Mouse (Mus musculus): ENCODE results near the gene Gm28048.

- TF ChIP-seq POLR2AphosphoS2 (IDR thresholded peaks at IDR 0.05; ENCODE audit: insufficient read length, low read depth) (no peak), POLR2A (IDR thresholded peaks at IDR 0.05; ENCODE audit: insufficient read length, low read depth) (no peak), MAX (IDR thresholded peaks at IDR 0.05; ENCODE audit: low read depth) (no peak), SRF (IDR thresholded peaks at IDR 0.05; ENCODE audit: control insufficient read depth, insufficient read length, low read depth) (no peak), MYOD1 (IDR thresholded peaks at IDR 0.05; ENCODE audit: control insufficient read depth in 1 of 3, insufficient read length in 2 of 3, low read depth in 2 of 3) (no peak), USF1 (IDR thresholded peaks at IDR 0.05; ENCODE audit: low read depth) (no peak), TCF12 (IDR thresholded peaks at IDR 0.05; ENCODE audit: insufficient read depth, poor library complexity, severe bottlenecking) (no peak), E2F4 (IDR thresholded peaks at IDR 0.05; ENCODE audit: insufficient read depth) (no peak), MYOG (IDR thresholded peaks at IDR 0.05; ENCODE audit: control insufficient read depth in 1 of 3, insufficient read depth in 1 of 3, insufficient read length in 2 of 3, low read depth in 2 of 3) (no peak), CEBPB (IDR thresholded peaks at IDR 0.05; ENCODE audit: insufficient read depth, poor library complexity, severe bottlenecking) (no peak), REST (IDR thresholded peaks at IDR 0.05; ENCODE audit: insufficient read depth, insufficient read length) (no peak)
Observed at GRCm38 (mm10) chr11:22936446-22937125, 45.3 kb downstream of the Gm28048 start.
